Mouse (Mus musculus) erythroblast, adult 5-6 weeks (primary cell): ENCODE measurements at regions not wholly inside any gene's neighbourhood (a gene's known extent, or its start where the extent isn't known, plus 50 kb on each side); places are given as distances from the start of the nearest gene placed in this dataset.

Experiments used
- ATAC-seq: replicated peaks from 2 replicates; pipeline ENCODE4 v1.8.0; 2016; ENCODE audit warnings: moderate number of reproducible peaks, mild to moderate bottlenecking, moderate TSS enrichment, inconsistent platforms; ENCODE audit not compliant: poor library complexity, low FRiP score, severe bottlenecking

DNA sequence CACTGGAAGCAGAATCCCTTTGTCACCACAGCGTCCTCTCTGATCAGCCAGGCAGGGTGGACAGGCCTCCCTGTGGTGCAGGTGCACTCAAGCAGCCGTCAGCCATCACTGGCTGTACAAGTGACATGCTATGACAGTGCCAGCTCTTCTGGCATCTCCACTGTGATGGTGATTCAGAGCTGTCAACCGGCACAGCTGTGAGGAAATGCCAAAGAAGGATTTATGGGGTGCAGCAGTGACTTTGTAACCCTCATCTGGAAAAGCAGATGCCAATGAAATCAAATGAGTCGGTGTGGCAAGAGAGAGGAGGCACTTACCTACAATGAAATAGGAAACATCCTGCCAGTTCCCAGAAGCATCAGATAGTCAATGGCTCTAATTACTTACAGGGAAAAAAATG is 238.3 kb upstream of the Jun start:
- ATAC-seq, result no peak

DNA sequence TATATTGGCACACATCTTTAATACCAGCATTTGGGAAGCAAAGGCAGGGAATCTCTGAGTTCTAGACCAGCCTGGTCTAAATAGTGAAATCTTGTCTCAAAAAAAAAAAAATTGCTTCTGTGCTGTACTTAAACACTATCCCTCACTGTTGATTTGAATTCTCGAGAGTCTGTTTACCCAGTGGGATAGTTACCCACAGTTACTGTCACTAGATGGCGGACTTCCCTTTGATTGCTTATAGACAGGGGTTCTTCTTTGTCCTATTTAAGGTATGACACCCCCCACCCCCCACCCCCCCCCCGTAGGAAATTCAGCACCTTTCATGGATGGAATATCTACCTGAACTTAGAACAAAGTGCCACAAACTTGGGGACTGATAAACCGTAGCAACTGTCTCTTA is 242.1 kb upstream of the Jun start:
- ATAC-seq, result no peak

DNA sequence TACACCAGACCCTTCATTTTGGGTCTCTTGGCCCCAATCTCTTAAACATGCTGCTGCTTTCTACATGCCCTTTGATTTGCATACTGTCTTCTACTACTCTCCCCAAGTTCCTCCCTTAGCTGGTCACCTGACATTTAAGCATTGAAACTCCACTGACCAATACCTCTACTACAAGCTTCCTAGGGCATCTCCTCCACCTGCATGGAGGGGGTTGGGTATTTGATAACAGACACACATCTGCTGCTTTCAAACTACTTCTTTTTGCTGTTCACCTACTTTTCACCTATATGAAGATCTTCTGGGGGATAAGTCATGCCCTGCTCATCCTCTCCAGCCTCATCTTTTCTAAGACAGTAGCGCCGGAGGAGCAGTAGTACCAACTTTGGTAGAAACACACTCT is 249.9 kb upstream of the Jun start:
- no peak for ATAC-seq

DNA sequence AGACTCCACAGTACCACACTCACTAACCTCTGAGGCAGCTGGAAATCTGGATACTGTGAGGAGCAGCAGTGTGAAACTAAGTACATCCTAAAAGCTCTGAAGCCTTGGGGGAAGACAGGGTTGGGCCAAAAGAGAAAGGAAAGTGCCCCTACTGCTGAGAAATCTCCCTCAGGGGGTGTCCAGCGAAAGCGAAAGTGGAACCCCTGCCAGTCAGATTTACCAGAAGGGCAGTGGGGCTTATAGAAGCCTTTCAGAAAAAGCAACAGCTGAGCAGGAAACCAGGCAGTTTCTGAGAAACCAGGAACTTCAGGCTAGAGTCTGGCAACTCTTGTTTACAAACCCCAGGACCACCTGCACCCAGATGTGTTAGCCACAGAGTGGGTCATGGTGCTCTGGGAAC is 251.3 kb upstream of the Jun start:
- no peak for ATAC-seq

DNA sequence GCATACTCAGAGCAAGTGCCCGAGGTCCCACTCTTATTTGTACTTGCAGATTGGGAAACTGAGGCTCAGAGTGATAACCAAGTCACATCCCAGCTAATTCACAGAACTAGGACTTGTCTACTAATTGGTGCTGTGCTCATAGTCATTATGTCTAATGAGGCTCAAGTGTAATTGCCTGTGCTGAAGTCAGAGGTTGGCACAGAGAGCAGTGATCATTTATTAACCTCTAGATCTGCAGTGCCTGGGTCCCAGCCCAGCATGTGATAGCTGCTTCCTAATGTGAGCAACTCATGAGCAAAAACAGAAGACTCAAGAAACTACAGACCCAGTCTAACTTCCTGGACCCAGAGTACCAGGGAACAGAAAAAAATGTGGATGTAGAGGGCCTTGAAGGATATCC is 252.0 kb upstream of the Jun start:
- no peak for ATAC-seq

DNA sequence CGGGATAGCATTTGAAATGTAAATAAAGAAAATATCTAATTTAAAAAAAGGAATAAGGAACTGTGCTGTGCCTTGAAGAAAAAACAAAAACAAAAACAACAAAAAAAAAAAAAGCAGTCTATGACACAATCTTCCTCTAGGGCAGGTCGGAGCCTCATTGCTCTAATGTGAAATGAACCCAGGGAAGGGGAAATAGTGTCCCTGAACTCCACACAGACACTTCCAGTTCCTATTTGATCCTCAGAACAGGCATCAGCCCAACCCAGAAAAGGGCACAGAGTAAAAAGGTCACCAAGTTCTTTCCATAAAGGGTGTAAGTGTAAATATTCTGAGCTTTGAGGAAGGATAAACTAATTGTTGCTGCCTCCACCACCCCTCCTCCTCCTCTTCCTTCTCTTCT is 250.2 kb upstream of the Fggy start:
- no peak for ATAC-seq

DNA sequence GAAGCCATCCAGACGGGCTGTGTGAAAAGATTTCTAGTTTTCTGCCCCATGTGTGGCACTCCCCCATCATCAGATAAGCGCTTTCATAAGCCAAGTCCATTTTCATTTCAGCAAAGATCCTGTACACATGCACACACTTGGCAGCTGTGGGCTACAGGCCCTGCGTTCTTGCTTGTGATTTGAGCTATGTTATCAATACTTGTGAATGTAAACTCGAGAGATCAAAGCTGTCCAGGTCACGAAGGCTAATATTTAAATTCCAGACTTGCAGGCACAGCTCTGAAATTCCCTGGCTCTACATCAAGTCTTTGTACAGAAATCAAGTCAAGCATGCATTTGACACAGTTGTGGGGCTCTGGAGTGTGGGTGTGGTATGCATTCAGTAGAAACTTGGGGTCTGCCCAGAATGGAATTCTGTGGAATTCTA is 248.8 kb upstream of the Fggy start:
- ATAC-seq, result no peak

DNA sequence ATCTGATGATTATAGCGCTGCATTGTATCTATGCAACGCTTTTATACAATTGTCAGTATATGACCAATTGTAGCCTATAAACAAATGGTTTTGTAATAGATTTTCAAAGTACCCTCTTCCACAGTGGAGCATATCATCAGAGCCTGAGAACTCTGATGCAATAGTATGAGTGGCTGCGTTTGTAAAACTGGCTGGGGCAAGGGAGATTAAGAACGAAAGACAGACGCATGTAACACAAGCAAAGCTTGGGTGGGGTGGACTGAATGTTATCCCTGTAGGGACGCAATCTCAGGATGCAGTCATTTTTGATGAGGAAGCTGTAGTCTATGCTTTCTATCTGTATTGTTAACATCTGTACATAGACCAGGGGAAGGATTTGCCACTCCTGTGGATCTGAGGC is 246.9 kb upstream of the Fggy start:
- ATAC-seq, result no peak

DNA sequence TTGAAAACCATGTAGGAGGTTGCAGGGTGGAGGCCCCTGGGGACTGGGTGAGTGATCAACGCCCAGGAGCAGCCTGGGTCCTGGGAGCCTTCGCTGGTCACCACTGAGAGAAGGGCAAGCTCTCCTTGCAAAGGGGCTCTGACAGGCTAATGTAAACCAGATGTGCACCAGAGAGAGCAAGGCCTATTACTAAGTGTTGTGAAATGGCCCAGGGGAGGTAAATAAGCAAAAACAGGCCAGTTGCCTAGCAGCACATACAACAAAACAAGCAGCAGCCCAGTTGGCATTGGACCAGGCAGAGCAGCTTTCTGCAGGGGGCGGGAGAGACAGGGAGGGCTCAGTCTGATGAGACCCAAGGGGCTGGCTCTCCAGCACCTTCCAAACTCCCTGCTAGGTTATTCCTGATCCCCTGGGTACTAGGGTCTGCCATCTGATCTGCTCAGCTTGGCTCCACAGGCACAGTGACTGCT is 239.5 kb upstream of the Fggy start:
- no peak for ATAC-seq

DNA sequence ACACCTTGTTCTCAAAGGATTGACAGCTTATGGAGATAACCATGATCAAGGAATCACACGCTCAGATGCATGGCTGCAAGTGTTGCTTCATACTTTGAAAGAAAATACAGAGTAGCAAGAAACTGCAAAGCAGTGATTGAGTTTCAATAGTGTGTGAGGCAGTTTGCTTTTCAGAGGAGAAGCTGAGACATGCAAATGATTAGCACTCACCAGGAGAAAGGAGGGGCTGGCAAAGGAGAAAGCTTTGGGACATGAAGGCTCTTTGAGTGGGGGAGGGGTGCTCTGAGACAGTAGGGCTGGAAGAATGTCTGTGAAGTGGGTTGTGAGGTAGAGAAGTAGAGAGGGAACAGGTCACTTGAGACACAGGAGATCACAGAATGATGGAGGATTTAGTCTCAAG is 238.7 kb upstream of the Fggy start:
- ATAC-seq, result no peak

DNA sequence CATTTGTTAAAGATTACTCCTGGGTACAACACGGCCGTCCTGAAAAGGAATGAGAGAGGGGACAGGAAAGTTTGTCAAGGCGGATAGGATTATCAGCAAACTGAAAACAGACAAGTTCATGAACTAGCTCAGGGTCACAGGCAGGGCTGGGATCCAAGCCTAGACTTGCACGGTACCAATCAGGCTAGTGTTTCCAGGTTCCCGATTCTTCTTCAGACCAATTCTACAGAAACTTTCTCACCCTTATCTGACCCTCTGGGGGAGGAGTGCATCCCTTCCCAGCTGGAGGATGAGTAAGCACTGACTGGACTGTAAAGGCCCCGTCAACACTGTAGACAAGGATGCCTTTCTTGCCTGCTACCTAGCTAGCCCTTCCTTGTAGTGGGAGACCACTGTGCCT is 238.3 kb upstream of the Fggy start:
- ATAC-seq, result no peak

DNA sequence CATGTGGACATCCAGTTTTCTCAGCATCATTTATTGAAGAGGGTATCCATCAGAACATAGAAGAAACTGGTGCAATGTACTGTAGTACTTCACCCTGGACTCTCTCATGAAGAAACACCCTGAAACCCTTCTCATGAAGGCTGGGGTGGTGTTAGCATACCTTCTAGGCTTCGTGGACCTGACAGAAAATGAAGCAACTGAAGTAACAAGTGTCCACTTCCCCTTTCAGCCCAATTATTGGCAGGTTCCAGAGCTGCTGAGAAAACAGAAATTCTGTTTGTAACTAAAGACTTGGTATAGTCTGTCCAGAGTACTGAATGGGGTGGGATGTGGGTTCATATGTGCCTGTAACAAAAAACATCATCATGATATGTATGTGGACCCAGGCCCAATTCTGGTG is 231.4 kb upstream of the Fggy start:
- no peak for ATAC-seq

DNA sequence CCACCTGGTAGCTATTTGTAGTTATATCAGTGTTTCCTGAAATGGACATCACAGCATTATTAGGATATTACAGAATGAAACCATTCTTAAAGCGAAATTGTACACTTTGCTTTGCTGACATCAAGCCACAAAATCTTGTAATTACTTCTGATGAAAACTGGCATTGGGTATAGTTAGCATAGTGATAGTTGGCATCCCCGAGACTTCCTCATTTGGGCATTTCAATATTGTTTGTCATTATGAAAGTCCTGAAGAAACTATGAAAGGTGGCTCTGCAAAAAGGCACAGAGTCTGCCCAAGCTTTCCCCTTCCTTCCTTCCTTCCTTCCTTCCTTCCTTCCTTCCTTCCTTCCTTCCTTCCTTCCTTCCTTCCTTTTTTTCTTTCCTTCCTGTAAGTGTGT is 217.5 kb upstream of the Fggy start:
- ATAC-seq, result no peak

DNA sequence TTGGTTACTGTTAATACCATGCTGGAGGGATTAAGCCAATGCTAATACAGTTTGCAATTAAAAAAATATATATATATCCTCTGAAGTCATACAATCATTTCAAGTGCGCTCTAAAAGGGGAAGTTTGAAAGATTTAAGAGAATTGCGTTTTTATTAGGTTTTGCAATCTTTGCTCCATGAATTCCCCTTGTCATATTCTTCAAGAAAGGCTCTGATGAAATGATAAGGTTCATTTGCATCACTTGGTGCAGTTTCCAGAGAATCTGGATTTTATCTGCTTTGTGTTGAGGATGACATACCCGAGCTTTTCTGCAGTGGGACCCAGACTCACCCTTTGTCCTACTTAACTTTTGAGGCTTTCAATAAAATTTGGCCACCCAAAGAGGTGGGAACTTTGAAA is 216.4 kb upstream of the Fggy start:
- no peak for ATAC-seq

DNA sequence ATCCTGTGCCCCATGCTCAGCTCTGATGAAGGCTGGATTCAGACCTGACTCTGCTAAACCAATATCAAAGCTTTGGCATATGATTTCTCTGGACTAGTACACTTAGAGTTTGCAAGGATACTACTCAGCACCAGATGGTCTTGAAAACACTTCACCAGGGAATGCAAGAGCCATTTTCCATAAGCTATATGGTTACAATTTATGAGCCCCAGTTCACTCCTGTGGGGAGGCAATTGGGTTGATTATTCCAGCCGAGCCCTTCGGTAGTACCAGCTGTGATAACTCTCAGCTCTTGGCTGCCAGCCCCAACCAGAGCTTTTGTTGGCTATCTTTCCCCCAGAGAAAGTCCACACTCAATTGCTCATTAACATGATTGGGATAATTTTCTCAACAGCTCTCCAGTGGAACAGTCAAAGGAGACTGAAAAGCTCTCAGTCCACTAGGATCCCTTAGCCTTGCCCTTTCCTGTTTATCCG is 210.5 kb upstream of the Fggy start:
- no peak for ATAC-seq

DNA sequence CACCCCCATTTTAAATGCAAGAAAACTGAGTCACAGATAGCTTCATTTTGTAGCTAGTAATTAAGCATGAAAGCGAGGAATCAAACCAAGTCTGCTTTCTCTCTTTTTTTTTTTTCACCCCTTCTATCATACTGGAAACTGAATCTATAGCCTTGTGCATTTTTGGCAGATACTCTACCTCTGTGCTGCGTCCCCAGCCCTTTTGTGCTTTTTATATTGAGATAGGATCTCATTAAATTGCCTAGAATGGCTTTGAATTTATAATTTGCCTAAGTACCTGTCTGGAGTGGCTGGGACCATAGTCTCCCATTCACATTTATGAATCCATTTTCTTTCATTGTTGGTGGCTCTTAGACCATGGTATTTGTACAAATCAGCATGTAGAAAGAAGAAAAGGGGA is 209.9 kb upstream of the Fggy start:
- ATAC-seq, result no peak

DNA sequence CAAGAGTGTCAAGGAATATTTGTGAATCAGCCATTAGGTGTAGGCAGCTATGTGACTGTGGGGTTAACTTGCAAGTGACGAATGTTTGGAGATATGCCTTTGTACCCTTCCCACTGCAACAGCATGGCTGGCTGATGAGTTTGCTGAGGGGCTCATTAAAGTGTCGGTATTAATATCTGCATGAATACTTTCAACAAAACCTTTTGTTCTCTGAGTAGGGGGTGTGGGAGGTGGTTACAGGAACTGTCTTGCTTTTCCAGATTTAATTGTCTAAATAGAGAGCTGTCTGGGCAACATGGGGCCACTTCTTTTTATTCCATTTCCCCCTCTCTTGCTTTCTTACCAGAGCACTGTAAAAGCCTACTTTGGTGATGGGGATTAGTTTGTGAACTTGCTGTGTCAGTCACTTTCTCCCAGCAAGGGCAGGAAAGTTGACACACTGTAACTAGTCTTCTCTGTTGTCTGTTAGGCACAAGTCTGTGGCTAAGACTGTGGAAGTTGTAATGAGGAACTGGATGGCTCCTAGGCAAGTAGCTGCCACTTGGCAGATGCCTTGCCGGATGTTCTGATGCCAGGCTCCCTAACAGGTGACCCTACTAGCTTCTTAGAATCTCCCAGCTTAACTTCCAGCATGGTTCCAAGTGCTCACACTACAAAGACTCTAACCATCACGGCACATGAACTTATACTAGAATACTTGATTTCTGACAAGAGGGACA is 208.7 kb upstream of the Fggy start:
- no peak for ATAC-seq

DNA sequence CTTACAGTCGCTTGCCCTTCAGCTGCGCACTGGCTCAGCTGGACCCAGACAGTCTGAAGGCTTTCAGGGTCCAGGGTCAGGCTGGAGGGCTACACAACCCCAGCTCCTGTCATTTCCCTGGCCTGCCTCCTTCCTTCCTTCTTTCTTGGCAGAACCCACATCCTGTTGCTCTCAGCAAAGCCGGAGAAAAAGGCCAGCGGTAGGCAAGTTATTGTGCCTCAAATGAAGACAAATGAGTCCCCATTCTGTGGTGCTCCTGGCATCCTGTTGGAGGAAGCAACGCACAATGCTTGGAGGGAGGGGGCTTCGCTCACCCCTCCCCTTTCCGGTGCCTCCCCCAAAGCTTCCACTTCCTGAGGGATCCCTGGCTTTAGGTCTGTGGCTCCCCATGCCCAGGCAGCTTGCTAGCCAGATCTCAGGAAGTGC is 203.4 kb upstream of the Fggy start:
- ATAC-seq, result no peak

DNA sequence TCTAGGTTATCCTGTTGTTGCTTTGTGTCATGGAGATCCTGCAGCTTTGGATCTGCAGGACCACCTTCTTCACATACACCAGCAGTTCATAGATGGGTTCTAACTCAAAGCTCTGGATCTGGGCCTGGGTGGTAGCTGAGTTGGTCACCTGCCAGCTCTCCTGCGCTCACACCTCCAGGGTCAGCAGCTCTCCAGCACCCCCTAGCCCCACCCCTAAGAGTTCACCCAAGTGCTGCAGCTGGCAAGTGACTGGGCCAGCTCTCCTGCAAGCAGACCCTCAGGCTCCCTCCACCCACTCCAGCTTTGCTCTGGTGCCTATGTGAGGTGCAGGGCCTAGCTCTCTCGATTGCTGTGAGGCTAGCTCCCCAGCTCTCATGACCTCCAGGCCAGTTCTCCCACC is 198.6 kb upstream of the Fggy start:
- no peak for ATAC-seq

DNA sequence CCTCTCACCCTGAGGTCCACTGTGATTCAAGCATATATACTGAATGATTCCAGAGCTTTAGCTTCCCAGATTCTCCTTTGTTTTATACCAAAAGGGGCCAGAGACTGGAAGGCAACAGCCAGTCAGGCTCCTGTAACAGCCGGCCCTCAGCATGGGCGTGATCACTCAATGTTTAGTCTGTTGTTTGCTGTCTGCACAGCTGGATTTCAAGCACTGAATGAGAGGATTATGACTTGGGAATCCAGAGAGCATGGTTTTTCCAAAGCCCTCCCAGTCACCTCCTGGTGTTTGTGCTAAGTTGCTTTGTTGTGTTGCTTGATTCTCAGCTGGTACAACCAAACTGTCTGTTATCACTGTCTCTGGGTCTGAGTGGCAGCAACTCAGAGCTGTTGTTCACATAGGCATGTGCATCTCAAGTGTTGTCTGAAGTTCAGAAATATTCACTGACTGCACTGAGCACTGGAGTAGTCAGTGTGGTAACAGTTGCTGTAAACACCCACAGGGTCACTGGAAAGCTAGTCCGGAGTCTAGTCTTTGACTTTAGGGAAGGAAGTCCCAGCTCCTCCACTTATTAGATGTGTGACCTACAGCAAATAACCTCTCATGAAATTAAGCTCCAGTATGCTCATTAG is 196.9 kb upstream of the Fggy start:
- no peak for ATAC-seq

DNA sequence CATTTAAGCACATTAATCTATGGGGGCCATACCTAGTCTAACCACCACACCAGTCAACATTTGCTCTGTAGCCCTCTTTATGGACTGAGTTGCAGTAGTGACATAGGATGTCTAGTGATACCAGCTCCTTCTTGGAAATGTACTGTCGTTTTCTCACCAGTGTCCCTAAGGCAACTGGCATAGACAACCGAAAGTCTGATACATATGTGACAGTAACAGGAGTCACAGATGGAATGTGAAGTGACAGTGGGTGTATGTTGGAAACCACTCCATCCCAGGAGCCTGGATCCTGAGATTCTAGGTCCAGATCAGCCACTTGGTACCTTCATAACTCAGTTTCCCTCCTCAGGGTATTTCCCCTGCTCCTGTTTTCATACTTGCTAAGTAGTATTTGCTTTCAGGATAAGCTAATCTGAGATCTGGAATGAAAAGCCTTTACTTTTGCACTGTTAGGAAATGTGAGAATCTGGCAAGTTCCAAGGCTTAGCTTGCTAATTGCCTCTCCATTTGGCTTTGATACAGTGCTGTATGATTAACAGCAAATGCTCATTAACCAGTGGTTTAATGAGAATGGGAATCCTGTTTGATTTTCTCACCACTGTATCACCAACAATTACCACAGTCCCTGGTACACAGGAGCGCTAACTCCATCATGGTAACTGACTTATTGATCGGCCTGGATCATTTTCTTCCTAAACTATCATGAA is 192.8 kb upstream of the Fggy start:
- no peak for ATAC-seq
